ENCODE assay signal across 17 mouse cellular contexts in genomic region chr2:11714535-11714934, GRCm38 (mm10). TPM values are rescaled to one million over a fixed set of nuclear protein-coding genes. Genes with fewer than 3 reads are reported as not detected.
DNase-seq lines count a peak whose midpoint lies in the region; ATAC-seq and TF ChIP-seq lines count a peak whose summit lies in the region.
"Had no signal": no experiment of that assay in that cellular context is flagged by ENCODE, and none has a peak within 500 bp of the region (broad histone marks: within the 10 kb centered on the region; RNA-seq: fewer than 3 reads in every experiment).

No protein-coding gene starts in this region.

- no peaks in the 10 kb centered on the region for H3K27me3 ChIP-seq in hindbrain, embryonic 16.5 days (replicated peaks; ENCODE audit: control insufficient read depth, insufficient read depth, low read length)
- H3K27me3 ChIP-seq in hindbrain, embryonic 12.5 days: no peaks in the 10 kb centered on the region
- H3K27me3 ChIP-seq: limb, embryonic 15.5 days had no signal

- WGBS in hindbrain, embryonic 16.5 days: 81% methylated on average over 4 of the region's 4 CpGs
- WGBS in hindbrain, embryonic 12.5 days: 89% methylated on average over 4 of the region's 4 CpGs

- H3K27ac ChIP-seq in hindbrain, embryonic 16.5 days (ENCODE audit: low read depth, low read length): no peak overlapping the region
- no peak overlapping the region for H3K27ac ChIP-seq in hindbrain, embryonic 12.5 days
- H3K27ac ChIP-seq: limb, embryonic 15.5 days; macrophage had no signal

- H3K9me3 ChIP-seq in hindbrain, embryonic 16.5 days (ENCODE audit: control insufficient read depth, low read length): no peaks in the 10 kb centered on the region
- H3K9me3 ChIP-seq in hindbrain, embryonic 12.5 days (replicated peaks): no peaks in the 10 kb centered on the region
- H3K9me3 ChIP-seq: limb, embryonic 15.5 days had no signal

- DNase-seq in brain, adult 2 months (ENCODE audit: low read depth, low spot score): peak; percentile 77
- DNase-seq in brain, embryonic 14.5 days (ENCODE audit: low read depth): peak; percentile 63
- DNase-seq in right cerebral cortex, adult 2 months (ENCODE audit: low spot score in 2 of 2): peak; percentile 26 to 36
- DNase-seq in adipocyte (ENCODE audit: low spot score): no peak
- DNase-seq in gastrocnemius, postnatal 36 days: no peak
- DNase-seq: adrenal gland, postnatal 25 days; cerebellum, postnatal 36 days; lung, embryonic 14.5 days; midbrain, embryonic 14.5 days; thymus, adult 2 months had no signal

- H3K9ac ChIP-seq in hindbrain, embryonic 16.5 days (ENCODE audit: low read depth, low read length): no peak overlapping the region
- no peak overlapping the region for H3K9ac ChIP-seq in hindbrain, embryonic 12.5 days
- H3K9ac ChIP-seq: limb, embryonic 15.5 days; lung, embryonic 14.5 days had no signal

- ATAC-seq in hindbrain, embryonic 16.5 days: peak; percentile 45; the same call in 1 of the 2 replicates
- no peak for ATAC-seq in hindbrain, embryonic 12.5 days (ENCODE audit: low FRiP score)
- ATAC-seq: CD4-positive, CD25-positive, alpha-beta regulatory T cell, adult 4 months; inflammation-experienced regulatory T-cells, adult 6 months had no signal

- no peak overlapping the region for H3K4me2 ChIP-seq in hindbrain, embryonic 16.5 days (ENCODE audit: low read length)
- H3K4me2 ChIP-seq in hindbrain, embryonic 12.5 days (replicated peaks): no peak overlapping the region
- H3K4me2 ChIP-seq: heart, embryonic 11.5 days; limb, embryonic 15.5 days; lung, embryonic 14.5 days had no signal

- no peak for TF ChIP-seq CTCF in brain, embryonic 14.5 days (IDR thresholded peaks at IDR 0.05; ENCODE audit: borderline replicate concordance, extremely low read depth, insufficient read depth, insufficient read length)

- intact Hi-C loops in gastrocnemius, postnatal 36 days (cut with DNase I): no loop called here

- H3K36me3 ChIP-seq in hindbrain, embryonic 16.5 days (ENCODE audit: control insufficient read depth, insufficient read depth, low read length): no peaks in the 10 kb centered on the region
- H3K36me3 ChIP-seq in hindbrain, embryonic 12.5 days: no peaks in the 10 kb centered on the region
- H3K36me3 ChIP-seq: limb, embryonic 15.5 days had no signal

- TF ChIP-seq POLR2A in brain, embryonic 14.5 days (IDR thresholded peaks at IDR 0.05; ENCODE audit: borderline replicate concordance, extremely low read depth, insufficient read depth, insufficient read length, poor library complexity, severe bottlenecking): no peak

- H3K4me1 ChIP-seq in hindbrain, embryonic 16.5 days (ENCODE audit: control insufficient read depth, insufficient read depth, low read depth, low read length): no peaks in the 10 kb centered on the region
- H3K4me1 ChIP-seq in hindbrain, embryonic 12.5 days: no peaks in the 10 kb centered on the region
- H3K4me1 ChIP-seq: limb, embryonic 15.5 days had no signal

- H3K4me3 ChIP-seq in hindbrain, embryonic 16.5 days (ENCODE audit: low read length): no peak overlapping the region
- H3K4me3 ChIP-seq in hindbrain, embryonic 12.5 days: no peak overlapping the region
- H3K4me3 ChIP-seq: limb, embryonic 15.5 days had no signal

RNA-seq across cellular contexts. Expression of gene Il15ra, which starts 9.4 kb away (rescaled TPM):
- 1.2 TPM in 2 replicates for polyA plus RNA-seq in hindbrain, embryonic 16.5 days (2015; fragmentation: Nextera tagmentation; extraction: Ambion mirVana)
- polyA plus RNA-seq in hindbrain, embryonic 12.5 days (2016; fragmentation: Nextera tagmentation; extraction: Ambion mirVana): 0.68 and 0.74 TPM in 2 replicates
- 0.28 and 0.70 TPM in 2 replicates for polyA plus RNA-seq in brain, embryonic 14.5 days (2012; rRNA removed)
- total RNA-seq in gastrocnemius, postnatal 36 days (2021): 10 to 100 TPM; 16.5 to 27.2 TPM

Comparison
In these comparisons a context has a peak if more than half of its experiments do, and no peak if none do; other contexts are left out.
1. DNase-seq: peak in brain, adult 2 months (single experiment), brain, embryonic 14.5 days (single experiment) and right cerebral cortex, adult 2 months (2 of 2); none in adipocyte (single experiment) and gastrocnemius, postnatal 36 days (0 of 2).